Mouse (Mus musculus): ENCODE data around the gene Rcsd1. TPM values are rescaled to one million over a fixed set of nuclear protein-coding genes. Genes with fewer than 3 reads are reported as not detected.

Rcsd1 gene
- total RNA-seq, 2 experiments from 2014 or later, result 6.8 to 6.9 TPM

Small RNA genes lying within 50 kb of the gene (microRNA-seq; reads per million reads assigned to microRNA genes)
- gene Gm44458, result 0 reads per million in 2 experiments

Other genes with a start within 250 kb of the Rcsd1 start
- 10 to 100 TPM; 79.2 to 81.0 TPM for gene Dcaf6, start 249.3 kb downstream of the Rcsd1 start, total RNA-seq (2021)
- 100 to 1,000 TPM; 124 to 128 TPM for gene Mpc2, start 249.1 kb downstream of the Rcsd1 start, total RNA-seq (2021)
- gene Adcy10, start 224.6 kb downstream of the Rcsd1 start, total RNA-seq (2021), result under 1 TPM in 1 of 2 experiments, not detected in 1; 0.55 TPM
- gene Mpzl1, start 75.2 kb downstream of the Rcsd1 start, total RNA-seq (2021), result 10 to 100 TPM; 78.4 to 83.3 TPM
- 10 to 100 TPM; 18.7 to 23.7 TPM for gene Creg1, start 54.0 kb upstream of the Rcsd1 start, total RNA-seq (2021)
- gene Cd247, start 78.9 kb upstream of the Rcsd1 start, total RNA-seq (2021), result under 1 TPM; 0.20 to 0.25 TPM

Measured in layer of hippocampus, postnatal 10 days (tissue).